Mouse (Mus musculus): ENCODE data around the gene Dusp5.
"Not testable (repeated sequence)": the region's sequence is repeated elsewhere in the genome, so short reads cannot be mapped to it uniquely, and the experiment has no call there.

Dusp5 gene

GRCm38 (mm10) chr19:53575296-53576010 lies 46.5 kb downstream of the Dusp5 start:
- peak; percentile 46 for DNase-seq (ENCODE audit: low spot score)

- DNase-seq (ENCODE audit: low spot score) = no peak
Observed at GRCm38 (mm10) chr19:53576061-53576460, 47.2 kb downstream of the Dusp5 start.

- DNase-seq (ENCODE audit: low spot score) = peak; percentile 32
Observed at GRCm38 (mm10) chr19:53577025-53577800, 48.3 kb downstream of the Dusp5 start.

GRCm38 (mm10) chr19:53578597-53579252 lies 49.8 kb downstream of the Dusp5 start:
- no peak for DNase-seq (ENCODE audit: low spot score)

GRCm38 (mm10) chr19:53580271-53580670 lies 51.4 kb downstream of the Dusp5 start:
- not testable (repeated sequence) for DNase-seq (ENCODE audit: low spot score)

GRCm38 (mm10) chr19:53587686-53588085 lies 58.8 kb downstream of the Dusp5 start:
- not testable (repeated sequence) for DNase-seq (ENCODE audit: low spot score)

- DNase-seq (ENCODE audit: low spot score) = not testable (repeated sequence)
Observed at GRCm38 (mm10) chr19:53588968-53589367, 60.1 kb downstream of the Dusp5 start, which contains the start of gene Nutf2-ps1. Nutf2-ps1 (minus strand) TSS chr19:53589068.

All from ovary, postnatal 36 days (tissue).